Mouse (Mus musculus): ENCODE measurements around the gene Utrn.

The Utrn gene

DNA sequence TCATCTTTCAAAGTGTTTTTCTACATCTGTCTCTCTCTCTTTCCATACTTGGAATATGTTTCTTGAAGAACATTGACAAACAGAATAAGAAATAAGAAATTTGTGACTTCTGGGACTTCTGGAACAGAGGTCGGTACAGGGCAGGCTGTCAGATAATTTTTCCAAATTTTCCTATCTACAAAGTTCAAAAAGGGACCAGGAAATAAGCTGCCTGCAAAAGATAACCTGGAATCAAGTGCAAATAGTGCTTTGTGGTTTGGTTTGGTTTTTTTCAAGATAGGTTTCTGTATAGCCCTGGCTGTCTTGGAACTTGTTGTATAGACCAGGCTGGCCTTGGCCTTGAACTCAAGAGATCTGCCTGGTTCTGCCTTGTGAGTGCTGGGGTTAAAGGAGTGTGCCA lies 490.0 kb downstream of the Utrn start:
- no peak for DNase-seq

DNA sequence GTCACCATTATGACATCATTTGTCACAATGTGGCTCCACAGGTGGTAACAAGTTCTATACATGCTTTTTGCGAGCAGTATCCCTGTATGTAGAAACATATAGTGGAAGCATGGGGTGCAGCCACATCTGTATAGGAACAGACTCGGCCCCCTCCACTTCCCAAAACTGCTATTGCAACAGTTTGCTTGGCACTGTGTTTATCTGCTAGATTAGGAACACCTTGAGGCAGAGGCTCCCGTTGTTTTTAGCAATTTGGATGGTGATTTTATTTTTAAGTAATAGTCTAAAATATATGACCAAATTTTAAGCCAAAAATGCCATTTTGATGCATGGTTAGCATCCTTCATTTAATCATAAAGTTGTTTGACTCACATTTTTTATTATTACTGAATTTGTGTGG lies 491.4 kb downstream of the Utrn start:
- DNase-seq: no peak

DNA sequence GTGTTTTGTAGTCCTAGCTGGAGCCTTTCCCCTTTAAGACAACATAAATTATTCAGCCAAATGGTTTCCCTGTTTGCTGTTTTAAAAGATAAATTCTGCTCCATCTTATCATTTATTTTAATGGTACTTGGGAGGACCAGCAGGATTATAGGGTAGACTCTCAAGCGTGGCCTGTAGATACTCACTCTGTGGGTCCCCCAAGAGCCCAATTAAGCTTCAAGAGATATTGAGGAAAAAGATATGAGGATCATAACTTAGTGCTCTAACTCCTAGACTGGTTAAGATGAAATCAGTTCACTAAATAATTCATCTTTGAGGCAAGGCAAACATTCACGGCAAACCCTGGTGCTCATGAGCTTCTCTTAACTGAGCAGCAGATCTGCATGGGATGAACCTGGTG lies 493.1 kb downstream of the Utrn start:
- no peak for DNase-seq

DNA sequence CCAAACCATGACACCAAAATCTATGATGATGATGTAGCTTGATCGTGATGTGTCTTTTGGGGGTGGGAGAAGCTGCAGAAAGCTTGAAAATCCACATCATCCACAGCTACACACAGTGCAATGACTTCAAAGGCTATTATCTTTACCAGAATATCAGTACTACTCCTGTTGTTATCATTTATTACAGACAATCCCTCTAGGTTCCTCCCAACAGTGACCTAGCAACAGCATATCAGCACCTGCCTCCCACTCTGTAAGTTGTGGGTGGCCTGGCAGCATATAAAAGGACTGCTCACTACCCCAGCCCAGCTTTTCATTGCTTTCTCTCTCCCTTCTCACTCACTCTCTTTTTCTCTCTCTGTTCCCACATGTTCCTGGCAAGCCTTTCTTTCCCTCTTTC lies 494.4 kb downstream of the Utrn start:
- no peak for DNase-seq

DNA sequence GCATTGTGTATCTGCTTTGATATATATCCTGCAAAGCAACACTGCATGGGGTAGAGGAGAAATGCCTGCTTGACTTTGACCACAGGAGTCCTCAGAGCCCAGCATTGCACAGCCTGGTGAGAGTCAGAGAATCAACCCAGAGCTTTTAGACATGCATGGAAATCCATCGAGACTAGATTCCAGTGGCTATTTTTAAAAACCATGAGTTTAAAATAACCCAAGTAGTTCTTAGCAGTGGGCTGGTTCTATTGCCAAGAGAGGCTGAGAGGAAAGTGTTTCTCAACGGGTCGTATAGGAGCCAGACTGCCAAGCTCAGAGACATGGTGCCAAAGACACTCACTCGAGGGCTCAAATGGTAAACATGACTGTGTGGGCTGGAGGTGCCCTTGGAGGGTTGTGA lies 514.6 kb downstream of the Utrn start:
- peak; percentile 39 for DNase-seq

DNA sequence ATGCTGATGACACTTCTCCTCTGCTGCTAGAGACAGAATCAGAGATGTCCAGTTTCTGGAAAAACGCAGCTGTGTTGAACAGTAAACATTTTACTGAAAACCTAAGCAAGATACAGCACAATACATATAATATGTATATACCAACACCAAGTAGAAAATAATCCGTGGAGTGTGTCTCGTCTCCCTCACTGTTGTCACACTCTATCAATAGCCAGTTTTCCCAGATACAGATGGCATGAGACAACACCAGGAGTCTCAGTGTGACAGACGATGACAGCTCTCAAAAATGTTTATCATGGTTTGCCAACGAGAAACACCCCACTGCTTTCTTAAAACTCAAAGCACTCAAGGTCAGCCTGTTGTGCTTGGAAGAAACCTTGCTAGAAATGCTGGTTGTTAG lies 515.1 kb downstream of the Utrn start:
- no peak for DNase-seq

DNA sequence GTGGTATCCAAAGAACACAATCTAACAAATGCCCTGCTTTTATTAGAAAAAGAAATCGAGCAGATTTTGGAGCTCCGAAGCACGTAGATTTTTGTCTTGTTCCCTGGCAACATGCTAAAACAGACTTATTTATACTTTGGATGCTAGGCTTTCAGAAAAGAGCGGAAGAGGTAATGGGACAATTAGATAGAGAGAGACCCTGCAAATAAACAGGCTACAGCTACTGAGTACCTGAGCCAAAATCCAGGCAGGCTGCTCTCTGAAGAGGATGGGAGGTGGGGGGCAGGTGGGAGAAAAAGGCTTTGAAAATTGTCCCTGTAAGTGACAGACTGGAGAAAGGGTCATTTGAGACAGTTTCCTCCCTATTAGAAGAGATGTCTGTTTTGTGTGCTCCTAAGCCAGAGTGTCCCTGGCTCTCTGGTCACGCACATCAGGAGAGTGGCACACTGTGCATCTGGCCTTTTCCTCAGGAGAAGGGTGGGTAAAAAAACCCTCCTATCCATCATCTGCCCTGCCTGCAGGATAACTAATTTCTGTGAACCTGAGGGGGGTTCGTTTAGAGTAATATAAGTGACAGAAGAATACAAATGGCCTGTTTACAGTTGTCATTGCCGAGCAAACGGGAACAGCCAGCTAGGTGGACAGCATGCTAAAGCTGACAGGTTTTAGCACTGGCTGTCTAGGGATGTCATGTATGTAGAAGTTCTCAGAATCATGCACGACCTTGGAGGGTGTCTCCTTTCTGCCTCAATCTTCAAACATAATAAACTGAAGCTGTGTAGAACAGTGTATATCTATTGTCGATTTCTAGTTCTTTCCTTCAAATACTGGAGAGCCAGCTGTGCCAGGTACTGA lies 529.2 kb downstream of the Utrn start:
- no peak for DNase-seq

DNA sequence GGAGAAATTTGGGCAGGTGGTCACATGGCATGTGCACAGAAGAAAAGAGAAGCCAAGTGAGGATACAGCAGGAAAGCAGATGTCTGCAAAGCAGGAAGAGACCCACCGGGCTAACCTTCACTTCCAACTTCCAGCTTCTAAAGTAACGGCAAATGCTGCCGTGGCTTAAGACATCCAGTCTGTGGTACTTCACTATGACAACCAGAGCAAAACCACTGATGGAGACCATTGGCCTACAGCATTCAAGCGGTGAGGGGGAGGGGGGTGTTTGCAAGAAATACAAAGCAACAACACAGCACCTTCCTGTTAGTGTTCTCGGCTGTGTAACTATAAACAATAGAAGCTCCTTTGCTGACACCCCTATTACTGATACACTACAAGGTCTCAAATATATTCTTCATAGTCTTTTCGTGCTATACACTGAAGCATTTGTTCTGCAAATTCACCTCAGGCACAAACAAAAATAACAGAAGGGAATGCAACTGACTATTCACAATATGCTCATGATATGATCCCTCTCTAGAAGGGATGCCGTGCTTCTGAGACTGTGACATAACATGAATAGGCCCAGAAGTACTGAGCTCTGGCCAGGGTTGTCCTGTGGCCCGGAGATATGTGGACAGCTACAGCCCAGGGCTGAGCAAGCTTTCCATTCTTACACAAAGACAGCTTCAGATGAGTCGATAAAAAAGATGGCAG lies 530.0 kb downstream of the Utrn start:
- no peak for DNase-seq
